Mouse (Mus musculus) liver, postnatal 0 days (tissue): ENCODE measurements around the gene Slc7a4.

Experiments
- CTCF ChIP-seq: sonication (generic); IDR thresholded peaks from 2 replicates; pipeline ENCODE4 v1.5.1; 2016; ENCODE audit warnings: antibody characterized with exemption, low read depth
- EP300 ChIP-seq: IDR thresholded peaks from 2 replicates; pipeline ENCODE4 v1.6.1; 2016; ENCODE audit warnings: antibody characterized with exemption, low read depth, mild to moderate bottlenecking

DNA sequence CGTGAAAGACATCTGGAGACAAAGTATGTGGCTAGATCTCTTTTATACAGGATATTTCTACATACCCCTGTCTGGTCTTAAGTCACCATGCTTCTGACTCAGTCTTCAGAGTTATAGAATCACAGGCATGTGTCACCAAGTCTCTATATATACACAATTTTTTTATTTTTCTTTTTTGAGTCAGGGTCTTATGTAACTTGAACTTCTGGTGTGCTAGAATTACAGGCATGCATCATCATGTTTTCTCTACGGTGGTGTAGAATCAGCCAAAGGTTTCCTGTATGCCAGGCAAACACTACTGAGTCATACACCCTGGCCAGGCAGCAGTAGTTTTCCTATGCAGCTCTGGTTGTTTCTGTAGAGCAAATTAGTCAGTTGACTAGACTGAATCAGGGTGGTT is 40.4 kb downstream of the Slc7a4 start:
- TF ChIP-seq CTCF (no peak), EP300 (no peak)
